Mouse (Mus musculus) neural tube, embryonic 10.5 days (tissue): Measurements from ENCODE around the gene Atp6v0b.
A peak's percentile ranks its signal among the peaks of the same experiment; 100 is the strongest.

Experiments
- DNase-seq: peaks from one replicate; pipeline ENCODE4 v3.0.0-alpha.2; 2017; ENCODE audit warnings: low spot score; ENCODE audit errors: extremely low spot score

The Atp6v0b gene

GRCm38 (mm10) chr4:117839366-117839765 lies 47.8 kb downstream of the Atp6v0b start:
- no peak for DNase-seq

DNA sequence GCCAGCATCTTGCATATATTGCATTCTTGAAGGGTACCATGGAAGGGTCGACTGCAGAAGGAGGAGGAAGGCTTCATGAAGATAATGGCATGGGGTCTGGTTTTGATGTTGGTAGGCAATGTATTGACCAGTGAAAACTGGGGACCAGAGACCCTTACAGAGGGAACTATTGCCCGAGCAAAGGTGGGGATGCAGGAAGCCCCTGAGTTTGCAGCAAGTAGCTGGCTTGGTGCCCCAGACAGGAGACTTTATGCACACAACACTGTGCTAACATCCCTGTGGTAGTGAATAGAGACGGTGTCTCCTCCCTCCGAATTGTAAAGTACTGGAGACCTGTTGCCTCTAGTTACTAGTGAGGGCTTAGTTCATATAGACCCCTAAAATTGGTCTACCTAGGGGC lies 49.9 kb downstream of the Atp6v0b start:
- no peak for DNase-seq

- peak; percentile 93 for DNase-seq
These were observed 50.8 kb downstream of the Atp6v0b start for GRCm38 (mm10) chr4:117836204-117836767.

- DNase-seq: no peak
These were observed 51.5 kb downstream of the Atp6v0b start for GRCm38 (mm10) chr4:117835531-117836111.

DNA sequence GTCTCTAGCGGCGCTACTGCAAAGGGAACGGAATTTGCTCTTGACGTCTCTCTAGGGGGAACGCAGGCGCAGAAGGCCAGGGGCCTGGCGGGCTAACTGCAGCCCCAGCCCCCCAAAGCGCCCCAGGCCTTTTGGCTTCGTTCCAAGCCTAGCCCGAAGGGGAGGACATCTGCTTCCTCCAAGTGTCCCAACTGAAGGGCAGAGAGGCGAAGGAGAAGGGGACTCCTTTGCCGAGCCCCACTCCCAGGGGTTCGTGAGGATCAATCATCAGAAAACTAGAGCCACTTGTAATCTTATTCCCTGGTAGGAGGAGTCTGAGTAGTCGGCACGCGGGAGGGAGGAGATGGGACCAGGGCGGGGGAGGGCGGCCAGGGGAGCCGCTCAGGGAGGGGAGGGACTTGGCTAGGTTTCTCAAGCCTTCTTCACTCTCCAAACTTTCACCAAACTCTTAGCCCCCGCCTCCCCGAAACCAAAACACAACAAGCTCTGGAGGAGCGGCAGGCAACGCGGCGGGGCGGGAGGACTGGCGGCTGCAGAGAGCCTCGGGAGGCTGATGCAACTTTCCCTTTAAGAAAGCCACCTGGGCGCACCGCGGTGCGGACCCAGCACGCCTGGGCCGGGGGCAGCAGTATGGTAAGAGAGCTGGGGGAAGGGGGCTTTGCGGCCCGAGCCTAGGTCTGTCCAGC lies 52.1 kb downstream of the Atp6v0b start:
- peak; percentile 79 for DNase-seq

DNA sequence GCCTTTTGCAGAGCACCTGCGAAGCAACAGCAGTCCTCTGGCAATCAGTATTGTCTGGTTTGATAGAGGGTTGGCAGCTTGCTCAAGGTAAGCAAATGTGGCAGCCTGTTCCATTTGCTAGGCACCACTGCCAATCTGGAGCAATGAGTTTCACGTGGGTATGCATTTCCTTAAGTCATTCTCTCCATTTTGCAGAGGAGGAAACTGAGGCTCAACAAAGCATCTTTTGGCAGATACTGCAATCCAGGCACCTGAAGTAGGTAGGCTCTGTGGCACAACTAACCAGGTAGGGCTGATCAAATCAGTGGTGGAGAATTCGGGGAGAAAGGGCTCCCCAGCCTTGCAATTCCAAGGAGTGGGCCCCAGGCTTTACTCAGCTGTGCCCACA lies 52.7 kb downstream of the Atp6v0b start, which contains the start of gene Slc6a9:
TSS of gene Slc6a9 (plus strand) at position 50 of the 388 bp plus-strand sequence.
- DNase-seq: no peak
